21 mouse cellular contexts compared by ENCODE assay signal in genomic region chrX:139367529-139367908, GRCm38 (mm10). TPM values are rescaled to one million over a fixed set of nuclear protein-coding genes. Genes with fewer than 3 reads are reported as not detected.
"Had no signal": no experiment of that assay in that cellular context is flagged by ENCODE, and none has a peak within 500 bp of the region (broad histone marks: within the 10 kb centered on the region; RNA-seq: fewer than 3 reads in every experiment).

No protein-coding gene starts in this region.

- H3K9ac ChIP-seq: liver, embryonic 13.5 days; liver, embryonic 15.5 days; liver, postnatal 0 days; midbrain, embryonic 13.5 days; midbrain, embryonic 15.5 days; neural tube, embryonic 12.5 days; stomach, embryonic 15.5 days had no signal

- H3K9me3 ChIP-seq: liver, embryonic 13.5 days; liver, embryonic 15.5 days; megakaryocyte, embryonic 14.5 days; midbrain, embryonic 13.5 days; midbrain, embryonic 15.5 days; neural tube, embryonic 12.5 days; stomach, embryonic 15.5 days had no signal

- H3K4me3 ChIP-seq: liver, embryonic 13.5 days; liver, embryonic 15.5 days; megakaryocyte, embryonic 14.5 days; midbrain, embryonic 13.5 days; midbrain, embryonic 15.5 days; neural tube, embryonic 12.5 days; stomach, embryonic 15.5 days had no signal

- DNase-seq: liver, embryonic 13.5 days; liver, postnatal 0 days; lung, postnatal 14 days; right cerebral cortex, postnatal 14 days; thymus, adult 2 months; thymus, postnatal 25 days; thymus, postnatal 4 days had no signal

- H3K27me3 ChIP-seq: liver, embryonic 13.5 days; liver, embryonic 15.5 days; megakaryocyte, embryonic 14.5 days; midbrain, embryonic 13.5 days; midbrain, embryonic 15.5 days; neural tube, embryonic 12.5 days; stomach, embryonic 15.5 days had no signal

- ATAC-seq: liver, postnatal 0 days; midbrain, embryonic 13.5 days; midbrain, embryonic 15.5 days had no signal

- H3K4me1 ChIP-seq: liver, embryonic 13.5 days; liver, embryonic 15.5 days; megakaryocyte, embryonic 14.5 days; midbrain, embryonic 13.5 days; midbrain, embryonic 15.5 days; neural tube, embryonic 12.5 days; stomach, embryonic 15.5 days had no signal

- H3K36me3 ChIP-seq: liver, embryonic 13.5 days; liver, embryonic 15.5 days; midbrain, embryonic 13.5 days; midbrain, embryonic 15.5 days; neural tube, embryonic 12.5 days; stomach, embryonic 15.5 days had no signal

- H3K4me2 ChIP-seq: liver, embryonic 11.5 days; liver, embryonic 13.5 days; liver, embryonic 15.5 days; midbrain, embryonic 11.5 days; midbrain, embryonic 13.5 days; midbrain, embryonic 15.5 days; neural tube, embryonic 12.5 days; stomach, embryonic 15.5 days had no signal

- H3K27ac ChIP-seq: liver, embryonic 13.5 days; liver, embryonic 15.5 days; macrophage; midbrain, embryonic 13.5 days; midbrain, embryonic 15.5 days; neural tube, embryonic 12.5 days; stomach, embryonic 15.5 days; stomach, postnatal 0 days had no signal

RNA-seq across cellular contexts. Expression of gene Trap1a, which starts 34.0 kb away (rescaled TPM):
- polyA plus RNA-seq: liver, embryonic 15.5 days; liver, postnatal 0 days; macrophage; midbrain, embryonic 11.5 days; midbrain, embryonic 13.5 days; midbrain, embryonic 15.5 days; midbrain, postnatal 0 days; neural tube, embryonic 12.5 days; neural tube, embryonic 14.5 days; spleen, adult 2 months; stomach, postnatal 0 days; thymus, adult 2 months; urinary bladder, adult 2 months had no signal
